Mouse (Mus musculus) cerebellum, postnatal 10 days (tissue): Measurements from ENCODE around the gene Nlrc5.
"Not testable (repeated sequence)": the region's sequence is repeated elsewhere in the genome, so short reads cannot be mapped to it uniquely, and the experiment has no call there.

Experiments
- DNase-seq, 2 experiments: peaks; one replicate each; pipeline ENCODE4 v3.0.0; 2021; ENCODE audit warnings: mixed read lengths in 2 of 2

Nlrc5 gene

DNA sequence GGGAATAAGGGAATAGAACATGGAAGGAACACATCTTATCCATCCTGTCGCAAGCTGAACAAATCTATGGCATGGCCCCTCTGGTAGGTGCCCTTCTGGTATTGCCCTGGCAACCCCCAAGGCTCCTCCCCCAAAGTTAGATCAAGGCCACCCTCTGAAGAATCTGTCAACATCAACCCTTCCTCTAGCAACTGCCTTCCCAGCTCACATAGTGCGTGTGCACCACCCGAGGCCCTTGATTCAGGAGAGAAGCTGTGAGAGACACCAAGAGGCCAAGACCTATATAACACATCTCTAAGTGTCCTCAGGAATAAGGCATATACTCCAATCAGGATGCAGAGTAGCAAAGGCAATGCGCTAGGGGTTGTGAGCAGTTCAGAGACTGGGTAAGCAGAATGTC, 11.9 kb upstream of the Nlrc5 start:
- no peak for DNase-seq

DNA sequence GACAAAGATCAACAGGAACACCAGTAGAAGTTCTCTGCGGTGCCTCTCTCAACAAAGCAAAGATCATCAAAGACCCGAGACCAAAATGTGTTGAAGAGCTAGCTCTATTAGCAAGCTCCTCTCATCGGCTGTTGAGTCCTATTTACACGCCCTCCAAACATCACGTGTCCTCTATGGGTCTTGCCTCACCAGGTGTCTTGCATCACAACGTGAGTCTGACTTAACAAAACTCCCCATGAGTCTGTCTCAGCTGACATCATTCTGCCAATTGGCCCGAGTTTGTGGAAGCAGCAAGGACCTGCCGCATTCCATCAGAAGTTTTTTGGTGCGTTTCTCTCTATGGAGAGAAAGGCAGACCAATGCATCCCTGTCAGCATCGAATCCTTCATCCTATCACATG, 6.2 kb upstream of the Nlrc5 start:
- DNase-seq, result no peak

DNA sequence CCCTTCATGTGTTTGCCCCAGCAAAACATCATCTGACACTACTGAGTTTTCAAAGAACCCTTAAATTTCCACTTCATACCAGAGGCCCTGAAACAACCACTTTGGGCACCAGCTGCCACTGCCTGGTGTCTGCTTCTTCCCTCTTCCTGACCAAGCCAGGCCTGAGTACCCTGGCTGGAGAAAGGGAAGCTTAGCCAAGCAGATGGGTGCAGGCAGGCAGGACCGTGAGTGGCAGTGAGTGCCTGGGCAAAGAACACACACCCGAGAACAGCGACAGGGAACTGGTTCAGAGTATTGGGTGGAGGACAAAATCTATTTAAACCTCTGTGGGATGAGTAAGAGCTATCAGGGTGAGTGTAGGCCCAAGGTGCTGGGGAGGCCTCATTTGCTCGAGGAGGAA, 5.7 kb upstream of the Nlrc5 start:
- no peak for DNase-seq

DNA sequence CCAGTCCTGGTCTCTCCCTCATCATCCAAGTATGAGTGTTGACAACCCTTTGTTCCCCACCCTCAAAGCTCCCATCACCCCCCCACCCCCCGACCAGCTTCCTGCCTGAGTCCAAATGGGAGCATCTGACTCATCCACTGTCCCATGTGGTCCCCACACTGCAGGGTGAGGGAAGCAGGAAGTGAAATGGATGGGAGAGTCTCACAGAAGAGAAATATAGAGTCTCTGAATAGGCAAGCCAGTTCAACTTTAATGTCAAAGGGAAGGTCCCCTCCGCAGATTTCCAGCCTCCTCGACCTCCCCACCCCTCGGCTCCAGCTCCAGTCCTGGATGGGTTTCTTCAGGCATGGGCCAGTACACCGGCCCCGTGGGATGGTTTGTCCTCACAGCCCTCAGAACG, 4.8 kb upstream of the Nlrc5 start:
- no peak for DNase-seq

DNA sequence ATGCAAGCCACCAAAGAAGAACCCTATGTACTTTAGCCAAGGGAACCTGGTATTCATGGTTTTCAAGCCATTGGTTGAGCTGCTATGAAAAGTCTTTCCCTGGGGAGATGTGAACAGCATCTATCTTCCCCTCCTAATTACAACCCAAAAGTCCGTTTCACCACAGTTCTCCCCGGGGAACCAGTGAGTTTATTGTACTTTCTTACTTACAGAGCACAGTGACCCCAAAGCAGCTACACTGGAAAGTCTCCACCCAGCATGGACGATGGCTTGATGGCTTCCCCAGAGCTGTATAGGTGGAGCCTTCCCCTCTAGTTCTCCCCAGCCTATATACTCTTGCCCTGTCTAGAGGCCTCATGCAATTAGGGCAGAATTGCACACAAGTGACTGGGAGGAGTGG, 1.9 kb upstream of the Nlrc5 start:
- DNase-seq, result no peak

DNA sequence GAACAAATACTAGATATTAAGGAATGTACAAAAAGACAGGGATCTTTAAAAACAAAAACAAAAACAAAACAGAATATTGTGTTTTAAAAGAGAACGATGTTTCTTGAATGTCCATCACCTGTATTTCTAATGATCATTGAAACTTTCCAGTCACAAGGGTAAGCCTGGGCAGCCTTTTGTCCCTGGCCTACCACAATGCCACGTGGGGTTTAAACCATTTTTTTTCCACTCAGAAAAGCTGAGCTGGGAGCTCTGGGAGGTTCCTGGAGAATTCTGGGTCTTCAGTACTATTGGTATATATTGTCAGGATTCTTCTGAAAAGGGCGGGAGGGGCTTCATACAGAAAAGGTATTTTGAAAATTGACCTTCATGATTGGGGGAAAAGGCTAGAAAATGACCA, 802 bp downstream of the Nlrc5 start:
- DNase-seq, result no peak

DNA sequence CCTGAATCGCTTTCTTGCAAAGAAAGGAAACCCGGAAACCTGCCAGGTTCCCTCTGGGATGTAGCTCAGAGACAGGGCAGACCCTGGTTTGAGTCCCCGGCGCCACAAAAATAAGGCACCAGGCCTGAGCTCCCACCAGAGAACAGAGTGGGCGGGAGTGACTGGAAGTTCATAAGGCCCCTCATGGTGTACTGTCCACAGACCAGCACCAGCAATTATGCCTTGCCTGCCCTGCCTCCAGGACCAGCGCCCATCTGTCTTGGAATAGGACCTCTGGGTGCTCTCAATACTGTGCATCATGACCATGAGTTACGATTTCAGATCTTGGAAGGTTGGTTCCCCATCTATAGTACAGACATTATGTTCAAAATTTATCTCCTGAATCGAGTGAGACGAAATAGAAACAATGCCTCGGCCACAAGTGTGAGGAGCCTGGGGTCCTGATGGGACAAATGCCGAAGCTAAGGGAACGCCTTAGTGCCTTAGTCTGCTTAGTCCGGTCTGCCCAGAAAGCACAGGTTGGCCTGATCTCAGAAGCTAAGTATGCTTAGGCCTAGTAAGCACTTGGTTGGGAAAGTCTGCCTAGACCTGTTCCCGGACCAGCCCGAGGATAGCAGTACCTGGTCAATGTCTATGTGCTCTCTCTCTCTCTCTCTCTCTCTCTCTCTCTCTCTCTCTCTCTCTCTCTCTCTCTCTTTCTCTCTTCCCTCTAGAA, 1.4 kb downstream of the Nlrc5 start:
- DNase-seq, result no peak

DNA sequence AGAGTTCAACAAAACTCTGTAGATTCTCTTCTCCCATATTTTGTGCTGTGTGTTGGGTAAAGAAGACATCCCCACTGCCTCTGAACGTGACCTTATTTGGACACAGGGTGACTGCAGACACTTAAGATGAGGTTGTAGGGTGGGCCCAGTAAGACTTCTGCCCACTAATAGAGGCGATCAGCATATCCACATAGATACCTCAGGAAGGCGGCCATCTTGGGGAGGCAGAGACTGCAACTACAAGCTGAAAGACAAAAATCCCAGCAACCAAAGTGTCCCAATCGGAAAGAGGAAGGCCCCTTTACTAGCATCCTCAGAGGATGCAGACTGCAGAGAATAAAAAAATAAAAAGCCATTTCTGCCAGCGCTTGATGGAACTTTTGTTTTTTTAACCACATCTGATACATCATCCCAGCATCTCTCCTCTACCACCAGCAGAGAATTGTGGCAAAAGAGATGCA, 2.0 kb downstream of the Nlrc5 start:
- no peak for DNase-seq

DNA sequence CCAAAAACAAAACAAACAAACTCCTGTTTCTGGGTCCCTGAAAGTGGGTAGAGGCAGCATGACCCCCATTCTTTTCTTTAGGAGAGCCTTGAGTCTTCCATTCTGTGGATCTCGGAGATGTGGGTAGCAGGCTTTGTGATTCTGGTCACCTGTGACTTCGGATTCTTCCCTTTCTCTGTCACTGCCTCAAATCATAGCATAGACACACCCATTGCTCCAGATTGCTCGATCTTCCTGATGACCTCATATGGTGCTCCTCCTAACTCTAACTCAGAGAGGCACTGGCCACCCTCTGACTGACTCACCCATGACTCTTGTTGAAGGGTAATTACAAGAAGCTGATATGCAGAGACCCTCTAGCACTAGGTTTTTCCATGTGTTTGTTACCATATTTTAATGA, 2.7 kb downstream of the Nlrc5 start:
- DNase-seq, result no peak

DNA sequence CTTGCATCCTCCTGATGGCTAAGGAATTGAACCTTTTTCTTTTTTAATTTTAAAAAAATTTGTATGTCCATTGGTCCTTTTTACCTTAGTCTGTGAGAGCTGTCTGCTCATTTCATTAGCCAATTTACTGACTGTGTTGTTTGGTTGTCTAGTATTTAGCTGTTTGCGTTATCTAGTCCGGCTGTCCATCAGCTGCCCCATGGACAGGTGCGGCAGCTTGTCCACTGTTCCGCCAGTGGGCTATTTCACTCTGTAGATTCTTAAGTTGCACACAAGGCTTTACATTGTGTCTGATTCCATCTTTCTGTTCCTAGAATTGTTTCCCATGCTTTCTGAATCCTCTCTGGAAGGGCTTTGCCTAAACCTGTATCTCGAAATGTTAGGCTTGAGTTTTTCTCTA, 4.5 kb downstream of the Nlrc5 start:
- no peak for DNase-seq

DNA sequence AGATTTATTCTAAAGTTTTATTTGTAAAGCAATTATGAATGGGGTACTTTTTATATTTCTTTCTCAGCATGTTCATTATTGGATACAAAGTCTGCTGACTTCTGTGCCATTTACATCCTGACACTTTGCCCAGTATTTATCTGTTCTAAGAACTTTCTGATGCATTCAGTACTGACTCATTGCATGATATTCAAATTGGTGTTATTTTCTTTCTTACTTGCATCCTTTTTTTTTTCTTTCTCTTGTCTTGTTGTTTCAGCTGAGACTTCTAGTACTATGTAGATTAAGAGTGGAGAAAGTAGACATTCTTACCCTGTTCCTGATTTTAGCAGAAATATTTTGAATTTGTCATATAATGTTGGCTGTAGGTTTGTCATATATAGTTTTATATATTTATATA, 5.5 kb downstream of the Nlrc5 start:
- no peak for DNase-seq

DNA sequence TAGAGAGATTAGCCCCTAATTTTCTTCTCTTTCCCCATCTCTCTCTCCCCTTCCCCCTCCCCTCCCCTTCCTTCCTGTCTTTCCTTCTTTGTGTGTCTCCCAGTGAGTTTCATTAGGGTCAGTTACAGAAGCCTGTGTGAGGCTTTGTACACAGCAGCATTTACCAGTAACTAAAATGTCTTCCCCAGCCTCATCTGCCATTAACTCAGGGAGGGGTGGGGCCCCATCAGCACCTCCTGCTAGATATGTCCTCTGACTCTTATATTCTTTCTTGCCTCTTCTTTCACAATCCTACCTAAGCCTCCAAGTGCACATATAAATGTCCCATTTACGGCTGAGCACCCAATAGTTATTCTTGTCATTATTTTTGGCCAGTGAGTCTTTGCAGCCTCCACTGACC, 6.2 kb downstream of the Nlrc5 start:
- DNase-seq, result no peak

DNA sequence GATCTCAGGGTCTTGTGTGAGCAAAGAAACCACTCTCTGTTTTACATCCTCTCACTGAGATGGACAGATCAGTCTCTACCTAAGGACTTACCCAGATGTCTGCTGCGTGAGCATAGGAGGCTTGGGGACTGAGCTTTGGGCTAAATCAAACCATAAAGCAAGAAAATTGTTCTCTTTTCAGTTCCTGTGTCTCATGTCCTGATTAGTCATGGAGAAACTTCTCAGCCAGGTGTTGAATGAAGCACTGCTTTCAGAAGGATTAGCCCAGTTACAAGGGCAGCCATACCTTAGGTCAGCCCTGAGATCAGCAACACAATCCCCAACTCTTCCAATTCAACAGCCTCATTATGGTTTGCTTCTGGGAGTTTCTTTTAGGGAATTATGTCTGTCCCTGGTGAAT, 7.5 kb downstream of the Nlrc5 start:
- DNase-seq, result no peak

DNA sequence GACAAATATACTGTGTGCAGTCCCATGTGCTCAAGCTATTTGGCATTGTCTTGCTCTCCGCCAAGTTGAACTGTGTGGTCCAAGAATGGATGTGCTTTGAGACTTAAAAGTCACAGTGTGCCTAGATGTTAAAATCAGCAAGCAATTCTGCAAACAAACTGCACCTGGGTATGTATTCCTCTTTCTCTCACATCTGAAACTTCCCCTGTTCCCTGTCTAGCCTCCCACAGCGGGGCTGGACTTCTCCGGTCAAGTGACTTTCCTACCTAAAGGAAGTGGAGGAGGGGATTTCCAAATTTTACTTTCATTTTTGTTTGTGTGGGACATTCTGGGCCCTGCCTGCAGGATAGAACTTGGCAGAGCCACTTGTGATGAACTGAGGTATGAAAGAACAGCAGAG, 9.0 kb downstream of the Nlrc5 start:
- no peak for DNase-seq

DNA sequence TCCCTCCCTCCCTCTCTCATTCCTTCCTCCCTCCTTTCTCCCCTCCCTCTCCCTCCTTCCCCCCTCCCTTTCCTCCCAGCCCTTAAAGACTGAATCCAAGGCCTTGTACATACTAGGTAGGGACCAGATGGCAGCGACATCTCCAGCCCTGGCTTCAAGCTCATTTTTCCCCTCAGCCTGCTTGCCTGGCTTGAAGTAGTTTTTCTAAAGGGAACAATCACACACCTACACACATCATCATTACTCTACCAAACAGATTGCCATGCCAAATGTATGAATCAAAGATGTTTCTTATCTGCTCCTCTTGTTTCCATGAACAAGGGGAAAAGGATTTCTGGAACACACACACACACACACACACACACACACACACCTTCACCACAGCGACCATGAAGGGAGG, 10.3 kb downstream of the Nlrc5 start:
- no peak for DNase-seq

DNA sequence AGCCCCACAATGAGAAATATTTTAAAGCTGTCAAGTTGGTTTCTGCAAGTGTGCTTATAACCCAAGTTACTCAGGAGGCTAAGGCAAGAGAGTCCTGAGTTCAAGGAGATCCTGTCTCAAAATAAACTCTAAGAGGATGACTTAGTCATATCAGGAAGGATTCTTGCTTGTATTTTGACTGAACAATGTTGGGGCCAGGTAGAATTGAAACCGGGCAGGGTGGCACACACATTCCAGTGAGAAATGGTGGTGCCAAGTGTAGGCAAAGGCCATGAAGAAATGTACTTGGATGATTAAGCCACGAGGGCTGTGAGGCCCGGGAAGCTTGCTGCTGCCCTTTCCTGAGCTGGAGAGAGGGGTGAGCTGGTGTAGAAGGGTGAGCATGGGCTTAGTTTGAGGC, 13.0 kb downstream of the Nlrc5 start:
- no peak for DNase-seq

DNA sequence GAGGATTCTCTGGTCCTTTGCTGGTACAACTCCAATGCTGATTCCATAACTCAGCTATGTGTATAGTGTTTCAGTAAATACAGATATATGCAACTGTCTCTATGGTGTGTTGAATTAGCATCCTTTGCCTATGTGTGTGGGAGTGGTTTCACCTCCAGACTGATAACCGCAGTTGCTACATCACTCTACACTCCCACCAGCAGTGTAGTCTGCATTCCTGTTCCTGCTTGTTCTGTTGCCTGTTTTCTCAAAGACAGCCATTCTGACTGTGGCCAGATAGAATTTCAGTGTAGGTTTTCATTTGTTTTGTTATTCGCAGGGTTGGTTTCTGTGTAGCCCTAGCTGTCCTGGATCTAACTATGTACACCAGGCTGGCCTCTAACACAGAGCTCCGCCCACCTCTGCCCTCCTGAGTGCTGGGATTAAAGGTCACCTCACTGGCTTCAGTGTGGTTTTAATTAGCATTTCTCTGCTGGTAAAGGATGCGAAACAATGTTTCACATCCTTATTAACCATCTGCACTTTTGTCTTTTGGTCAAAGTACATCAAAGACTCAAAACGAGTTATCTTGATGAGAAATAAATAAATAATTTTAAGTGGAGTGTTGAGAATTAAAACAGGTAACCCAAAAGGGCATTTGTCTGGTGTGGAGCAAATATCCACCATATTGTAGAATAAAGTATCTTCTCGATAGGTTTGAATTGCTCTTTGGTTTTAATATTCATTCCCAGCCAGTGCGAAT, 13.6 kb downstream of the Nlrc5 start:
- DNase-seq, result no peak

DNA sequence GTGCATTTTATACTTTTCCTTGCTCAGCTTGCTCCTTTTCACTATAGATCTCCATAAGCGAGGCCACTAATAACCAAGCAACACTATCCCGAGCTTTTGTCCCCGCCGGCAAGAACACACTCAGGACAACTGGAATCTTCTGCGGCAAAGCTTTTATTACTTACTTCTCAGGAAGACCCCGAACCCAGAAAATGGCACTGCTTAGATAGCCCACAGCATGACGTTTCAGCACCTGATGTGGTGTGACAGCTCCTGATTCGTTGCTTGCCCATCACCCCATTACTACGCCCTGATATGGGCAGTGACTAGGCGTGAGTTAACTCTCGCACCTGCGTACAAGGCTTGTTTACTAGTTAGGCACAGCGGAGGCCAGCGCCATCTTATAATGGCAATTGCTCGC, 18.8 kb downstream of the Nlrc5 start:
- not testable (repeated sequence) for DNase-seq

DNA sequence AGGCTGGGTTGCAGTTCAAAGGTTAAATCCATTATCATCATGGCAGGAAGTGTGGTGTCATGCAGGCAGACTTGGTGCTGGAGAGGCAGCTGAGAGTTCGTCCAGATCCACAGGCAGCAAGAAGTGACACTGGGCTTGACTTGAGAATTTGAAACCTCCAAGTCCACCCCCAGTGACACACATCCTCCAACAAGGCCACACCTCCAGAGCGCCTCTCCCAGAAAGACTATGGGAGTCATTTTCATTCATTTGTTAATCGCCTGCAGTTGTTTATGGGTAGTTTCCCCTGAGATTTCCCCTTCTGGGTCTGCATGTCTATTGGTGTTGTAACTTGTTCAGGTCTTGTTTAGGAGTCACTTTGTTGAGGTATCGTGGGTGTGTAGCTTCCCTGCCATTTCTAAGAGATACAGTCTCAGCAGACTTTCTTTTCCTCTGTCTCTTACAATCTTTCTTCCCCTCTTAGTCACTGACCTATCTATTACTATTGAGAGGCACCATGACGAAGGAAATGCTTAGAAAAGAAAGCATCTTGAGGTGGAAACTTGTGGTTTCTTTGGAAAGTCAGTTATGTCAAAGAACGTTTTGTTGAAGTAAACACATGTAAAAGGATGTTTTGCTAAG, 19.8 kb downstream of the Nlrc5 start:
- DNase-seq, result no peak

DNA sequence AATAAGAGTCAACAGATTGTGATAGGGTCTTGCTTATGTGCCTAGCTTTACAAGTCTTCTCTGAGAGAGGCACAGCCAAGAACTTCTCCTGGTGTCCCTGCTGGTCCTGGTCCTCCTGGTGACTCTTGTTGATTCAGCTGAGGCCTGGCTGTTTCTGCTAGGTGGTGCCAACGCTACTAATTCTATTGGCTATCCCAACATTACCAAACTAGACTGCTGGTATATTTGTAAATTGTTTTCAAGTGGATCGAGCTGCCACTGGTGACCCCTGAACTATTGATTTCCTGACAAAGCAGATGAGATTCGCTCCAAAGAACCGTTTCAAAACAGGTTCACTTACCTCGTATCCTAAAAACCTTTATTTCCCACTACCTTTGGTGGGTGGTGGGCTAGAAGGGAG, 20.7 kb downstream of the Nlrc5 start:
- DNase-seq, result no peak

DNA sequence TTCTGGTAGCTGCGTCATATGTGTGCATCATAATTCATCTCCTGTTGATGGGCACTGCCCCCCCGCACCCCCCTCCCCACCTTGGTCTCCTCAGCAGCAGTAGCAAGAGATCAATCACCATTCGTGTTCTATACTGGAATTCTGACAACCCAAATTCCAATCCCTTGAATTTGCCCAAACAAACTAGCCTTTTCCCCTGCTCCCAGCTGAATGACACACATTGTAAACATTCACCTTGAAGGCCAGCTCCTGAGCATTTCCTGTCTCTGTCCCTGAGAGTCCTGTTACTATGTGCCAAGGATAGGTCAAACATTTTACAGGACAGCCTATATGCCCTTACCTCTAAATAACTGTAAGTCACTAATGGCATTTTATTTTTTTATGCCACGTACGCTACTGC, 21.9 kb downstream of the Nlrc5 start:
- no peak for DNase-seq

DNA sequence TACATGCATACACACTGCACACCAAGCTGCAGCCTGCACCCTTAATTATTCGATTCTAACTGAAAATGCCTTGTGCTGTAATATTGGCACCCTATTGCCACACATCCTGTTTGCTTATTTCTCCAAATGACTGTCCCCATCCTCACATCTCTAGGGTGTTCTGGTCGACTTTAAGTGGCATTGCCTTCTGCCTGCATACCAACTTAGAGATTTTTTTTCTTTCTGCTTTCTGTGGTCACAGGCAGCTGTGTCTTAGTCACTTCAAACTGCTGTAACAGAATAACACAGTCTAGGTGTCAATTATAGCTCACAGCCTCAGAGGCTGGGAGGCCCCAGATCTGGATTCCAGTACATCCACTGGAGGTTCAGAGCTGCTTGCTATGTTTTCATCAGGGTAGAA, 24.4 kb downstream of the Nlrc5 start:
- DNase-seq, result no peak

DNA sequence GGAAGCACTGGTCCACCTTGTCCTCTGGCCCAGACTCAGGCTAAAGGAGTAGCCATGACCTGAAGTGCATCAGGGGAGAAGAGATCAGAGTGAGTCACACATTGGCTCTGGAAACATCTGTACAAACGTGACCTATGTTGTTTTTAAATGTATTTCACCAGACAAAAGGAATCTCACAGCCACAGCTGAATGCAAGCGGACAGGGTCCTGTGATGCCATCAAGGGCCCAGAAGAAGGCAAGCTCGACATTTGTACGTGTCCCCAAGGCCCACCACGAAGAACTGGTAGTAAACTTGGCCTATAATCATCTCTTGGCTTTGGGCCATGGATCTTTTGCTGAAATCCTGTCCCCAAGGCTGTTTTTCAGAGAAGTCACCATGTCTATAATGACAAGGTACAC, 35.5 kb downstream of the Nlrc5 start:
- no peak for DNase-seq

DNA sequence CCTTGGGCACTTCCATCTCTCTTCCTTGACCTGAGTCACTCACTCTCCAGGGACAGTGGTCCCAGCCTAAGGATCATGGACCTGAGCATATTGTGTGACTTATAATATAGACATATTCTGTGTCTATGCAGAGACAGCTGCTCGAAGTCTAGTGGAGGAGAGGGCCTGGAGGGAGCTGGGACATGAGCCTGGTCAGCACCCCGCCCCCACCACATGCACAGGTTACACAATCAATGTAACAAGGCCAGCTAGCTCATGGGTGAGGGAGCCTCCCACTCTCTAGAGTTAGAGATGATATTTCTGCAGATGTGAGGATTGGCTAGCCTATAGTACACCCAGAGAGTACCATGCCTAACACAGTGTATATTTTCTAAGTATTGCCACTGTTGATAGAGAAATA, 36.6 kb downstream of the Nlrc5 start:
- no peak for DNase-seq
